Mouse (Mus musculus) thymus, postnatal 4 days (tissue): ENCODE data around the gene Tmem236.
"Not testable (repeated sequence)": the region's sequence is repeated elsewhere in the genome, so short reads cannot be mapped to it uniquely, and the experiment has no call there.

Source experiments
- DNase-seq: peaks from one replicate; pipeline ENCODE4 v3.0.0; 2021

Tmem236 gene

DNA sequence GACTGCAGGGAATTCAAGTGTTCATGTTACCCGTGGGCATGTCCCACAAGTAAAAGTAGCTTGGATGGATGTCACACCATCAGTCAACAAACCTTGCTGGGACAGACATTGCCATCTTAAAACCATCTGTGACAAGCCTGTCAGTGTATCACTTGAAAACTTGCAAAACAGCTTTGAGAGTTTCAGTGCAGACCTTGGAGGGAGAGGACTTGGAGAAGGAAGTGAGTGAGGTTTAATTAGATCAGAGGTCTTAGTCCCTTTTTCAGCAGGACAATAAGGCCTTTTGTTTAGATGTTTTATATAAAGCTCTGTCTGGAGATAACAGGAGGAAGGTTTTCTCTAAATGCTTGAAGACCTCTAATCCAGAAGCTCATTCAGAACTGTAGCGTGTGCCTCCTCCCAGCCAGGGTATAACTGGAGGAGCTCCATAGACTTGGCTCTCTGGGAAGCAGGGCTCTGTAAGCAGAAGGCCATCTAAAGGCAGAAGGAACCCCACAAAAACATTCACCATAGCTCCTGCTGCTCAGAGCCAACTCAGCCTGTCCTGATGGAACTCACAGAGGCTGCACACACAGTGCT lies 24.1 kb downstream of the Tmem236 start:
- DNase-seq = not testable (repeated sequence)

DNA sequence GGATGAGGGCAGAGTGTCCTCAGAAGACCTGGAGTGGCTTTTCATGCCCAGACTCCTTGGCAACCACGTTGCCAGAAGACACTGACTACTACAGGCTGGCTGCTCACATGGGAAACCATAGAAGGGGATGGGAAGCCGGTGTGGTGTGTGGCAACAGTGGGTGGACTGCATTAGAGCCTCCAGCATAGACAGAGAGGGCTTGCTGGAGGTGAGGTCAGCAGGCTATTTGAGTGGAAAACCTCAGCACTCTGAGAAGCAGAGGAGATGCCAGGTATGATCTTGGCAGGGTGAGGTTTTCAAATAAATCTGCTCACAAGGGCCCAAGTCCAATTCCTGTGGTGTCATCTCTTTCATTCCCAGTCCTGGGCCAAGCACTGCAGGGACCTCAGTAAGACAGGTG lies 25.3 kb downstream of the Tmem236 start:
- DNase-seq = no peak

DNA sequence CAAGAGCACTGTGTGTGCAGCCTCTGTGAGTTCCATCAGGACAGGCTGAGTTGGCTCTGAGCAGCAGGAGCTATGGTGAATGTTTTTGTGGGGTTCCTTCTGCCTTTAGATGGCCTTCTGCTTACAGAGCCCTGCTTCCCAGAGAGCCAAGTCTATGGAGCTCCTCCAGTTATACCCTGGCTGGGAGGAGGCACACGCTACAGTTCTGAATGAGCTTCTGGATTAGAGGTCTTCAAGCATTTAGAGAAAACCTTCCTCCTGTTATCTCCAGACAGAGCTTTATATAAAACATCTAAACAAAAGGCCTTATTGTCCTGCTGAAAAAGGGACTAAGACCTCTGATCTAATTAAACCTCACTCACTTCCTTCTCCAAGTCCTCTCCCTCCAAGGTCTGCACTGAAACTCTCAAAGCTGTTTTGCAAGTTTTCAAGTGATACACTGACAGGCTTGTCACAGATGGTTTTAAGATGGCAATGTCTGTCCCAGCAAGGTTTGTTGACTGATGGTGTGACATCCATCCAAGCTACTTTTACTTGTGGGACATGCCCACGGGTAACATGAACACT lies 26.6 kb downstream of the Tmem236 start:
- not testable (repeated sequence) for DNase-seq

DNA sequence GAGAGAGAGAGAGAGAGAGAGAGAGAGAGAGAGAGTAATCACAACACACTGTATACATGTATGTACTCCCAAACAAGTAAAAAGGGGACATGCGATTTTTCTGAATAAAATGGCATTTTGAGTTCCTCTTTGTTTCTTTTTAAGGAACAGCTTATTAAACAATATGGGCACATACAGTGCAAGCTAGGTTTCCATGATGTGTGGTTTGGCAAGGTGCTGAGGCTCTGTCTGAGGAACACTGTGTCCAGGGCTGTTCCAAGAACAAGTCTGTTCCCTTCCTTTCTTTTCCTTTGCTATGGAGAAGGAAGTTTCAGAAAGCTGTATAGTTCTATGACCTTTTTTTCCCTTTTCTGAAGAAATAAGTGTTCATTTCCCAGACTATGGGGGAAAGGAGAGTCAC lies 30.0 kb downstream of the Tmem236 start:
- no peak for DNase-seq

DNA sequence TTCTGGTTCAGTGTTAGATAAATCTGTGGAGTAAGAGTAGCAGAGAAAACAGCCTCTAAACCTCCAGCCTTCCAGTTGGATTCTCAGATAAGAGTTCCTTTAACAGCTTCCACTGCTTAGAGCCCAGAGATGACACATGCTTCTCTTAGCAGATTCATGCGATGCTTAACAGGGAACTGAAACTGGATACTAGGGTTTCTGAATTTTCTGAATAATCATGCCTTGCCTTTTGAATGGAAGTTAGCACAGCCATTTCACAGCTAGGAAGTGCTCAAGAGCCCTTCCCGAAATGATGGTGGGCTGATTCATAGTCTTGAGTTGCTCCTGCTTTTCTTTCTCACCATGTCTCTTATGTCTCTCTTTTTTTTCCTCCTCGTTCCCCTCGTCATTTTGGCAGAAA lies 32.5 kb downstream of the Tmem236 start:
- DNase-seq = no peak

DNA sequence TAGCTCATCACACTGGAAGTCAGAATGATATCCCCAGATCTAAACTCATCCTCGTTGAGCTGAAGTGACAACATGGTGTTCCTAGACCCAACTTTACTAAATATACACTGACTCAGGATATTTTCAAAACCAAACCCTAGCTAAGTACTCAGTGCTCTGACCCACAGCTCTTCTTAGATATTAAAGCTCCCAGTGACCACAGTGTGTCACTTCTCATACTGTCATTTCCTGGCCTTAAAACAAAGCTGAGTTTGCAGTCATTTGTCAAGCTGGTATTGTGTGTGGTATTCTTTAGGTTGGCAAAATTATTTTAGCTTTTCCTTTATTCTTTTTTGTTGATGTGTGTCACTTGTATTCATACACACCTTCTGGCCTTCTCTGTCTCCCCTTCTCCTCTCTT lies 36.4 kb downstream of the Tmem236 start:
- no peak for DNase-seq

DNA sequence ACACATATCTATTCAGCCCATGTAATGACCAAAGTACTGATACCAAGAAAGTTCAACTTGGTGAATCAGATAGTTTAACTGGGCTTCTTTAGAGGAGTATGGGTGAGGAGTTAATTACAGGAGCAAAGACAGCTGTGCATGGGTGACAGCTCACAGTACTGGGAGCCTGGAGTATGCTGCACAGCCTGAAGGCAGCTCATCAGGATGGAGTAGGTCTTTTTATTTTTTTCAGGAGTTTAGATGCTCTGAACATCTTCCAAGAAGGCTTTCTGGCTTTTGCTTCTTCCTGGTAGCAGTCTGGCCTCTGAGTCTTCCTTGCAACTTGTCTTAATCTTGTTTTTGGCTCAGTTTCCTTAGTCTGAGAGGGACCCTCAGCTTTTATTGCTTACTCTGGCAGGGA lies 37.3 kb downstream of the Tmem236 start:
- DNase-seq = no peak

DNA sequence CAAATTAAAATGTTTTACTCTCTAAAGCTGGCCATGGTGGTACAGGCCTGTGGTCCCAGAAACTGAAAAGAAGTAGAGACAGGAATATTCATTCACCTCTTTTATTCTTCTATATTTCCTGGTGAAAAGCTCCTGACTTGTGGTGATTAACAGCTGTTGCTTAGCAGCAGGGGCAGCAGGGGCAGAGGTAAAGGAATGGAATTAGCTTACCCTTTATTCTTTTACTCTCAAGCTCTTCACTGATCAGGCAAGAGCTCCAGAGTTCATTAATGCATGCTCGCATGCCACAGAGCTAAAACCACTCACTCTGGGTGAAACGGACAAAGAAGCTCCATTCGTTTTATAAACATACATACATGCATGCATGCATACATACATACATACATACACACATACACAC lies 40.4 kb downstream of the Tmem236 start:
- no peak for DNase-seq

DNA sequence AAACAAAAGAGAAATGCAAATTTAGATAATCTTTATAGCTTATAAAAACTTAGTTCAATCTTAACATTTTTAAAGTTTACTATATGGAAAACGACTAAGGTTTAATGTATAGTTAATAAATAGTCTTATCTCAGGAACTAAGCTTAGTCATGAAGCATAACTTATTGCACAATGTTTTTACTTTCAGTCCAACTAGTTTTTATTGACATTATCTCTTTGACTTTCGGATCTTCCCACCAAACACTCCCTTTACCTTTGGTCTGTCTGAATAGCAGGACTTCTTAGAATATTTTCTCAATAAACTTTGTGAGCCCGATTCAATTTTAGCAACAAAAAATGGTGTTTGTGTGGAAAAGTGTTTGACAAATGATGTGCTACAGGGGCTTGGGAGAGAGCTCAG lies 42.3 kb downstream of the Tmem236 start:
- DNase-seq = no peak

DNA sequence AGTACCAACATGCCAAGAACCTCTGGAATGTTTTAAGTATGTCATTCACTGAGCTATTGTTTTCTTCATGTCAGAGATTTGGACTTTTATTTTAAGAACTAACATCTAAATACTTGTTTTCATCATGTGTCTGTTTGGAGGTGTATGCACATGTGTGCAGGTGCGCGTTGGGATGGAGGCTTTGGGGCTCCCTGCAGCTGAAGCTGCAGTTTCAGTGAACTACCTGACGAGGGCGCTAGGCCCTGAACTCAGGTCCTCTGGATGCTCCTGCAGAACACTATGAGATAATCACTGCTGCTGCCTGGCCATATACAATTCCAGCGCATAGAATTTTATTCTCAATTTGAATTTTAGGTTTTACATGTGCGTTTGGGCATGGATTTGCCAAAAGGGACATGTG lies 43.8 kb downstream of the Tmem236 start:
- DNase-seq = peak; percentile 10

DNA sequence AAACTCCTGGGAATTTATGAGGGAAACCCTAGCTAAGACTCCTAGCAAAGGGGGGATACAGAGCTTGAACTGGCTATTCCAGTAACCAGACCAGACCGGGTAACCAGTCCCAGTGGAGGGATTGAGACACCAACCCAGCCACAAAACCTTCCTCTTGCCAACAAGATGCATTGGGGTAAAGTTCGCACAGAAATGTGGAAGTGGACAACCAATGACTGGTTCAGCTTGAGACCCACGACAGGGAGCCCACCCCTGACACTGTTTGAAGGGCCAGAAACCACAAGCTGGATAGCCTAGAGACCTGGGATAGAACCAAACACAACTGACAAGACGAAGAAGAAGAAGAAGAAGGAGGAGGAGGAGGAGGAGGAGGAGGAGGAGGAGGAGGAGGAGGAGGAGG lies 50.1 kb downstream of the Tmem236 start:
- DNase-seq = no peak

DNA sequence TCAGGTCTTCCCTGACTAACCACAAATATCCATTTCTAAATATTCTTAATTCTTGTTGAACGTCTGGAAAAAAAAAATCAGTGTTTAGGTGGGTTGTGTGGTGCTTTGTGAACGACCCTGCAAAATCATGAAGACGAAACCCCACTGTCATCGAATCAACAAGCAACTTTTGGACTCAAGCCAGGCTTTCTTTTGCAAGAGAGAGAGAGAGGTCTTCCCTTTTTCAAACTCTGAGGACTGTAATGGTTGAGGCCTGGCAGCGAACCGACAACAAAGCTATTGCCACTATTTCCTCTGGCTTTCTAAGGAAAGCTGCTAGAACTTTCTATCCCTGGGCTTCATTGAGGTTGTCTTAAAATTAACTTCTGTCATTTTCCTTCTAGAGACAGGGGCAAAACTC lies 54.2 kb downstream of the Tmem236 start:
- DNase-seq = no peak

DNA sequence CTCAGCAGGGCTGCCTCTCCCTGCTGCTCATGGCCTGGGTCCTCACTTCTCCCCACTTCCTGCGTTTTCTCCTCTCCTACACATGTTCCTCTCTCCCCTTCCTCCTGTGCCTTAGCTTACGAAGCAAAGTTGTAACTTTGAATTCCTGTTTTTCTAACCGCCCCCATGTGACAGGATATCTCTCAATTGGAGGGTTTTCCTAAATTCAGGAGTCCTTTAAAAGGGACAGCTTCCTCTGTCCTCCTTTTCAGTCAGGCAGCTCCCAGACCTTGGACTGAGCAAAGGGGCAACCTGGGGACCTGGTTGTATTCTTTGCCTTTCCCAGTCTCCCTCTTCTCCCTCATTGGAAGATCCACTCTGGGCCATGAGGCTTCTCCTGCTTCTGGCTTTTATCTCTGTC lies 54.8 kb downstream of the Tmem236 start, which contains the start of gene Mrc1:
TSS of gene Mrc1 (plus strand) at position 244 of the 400 bp plus-strand sequence.
- DNase-seq = peak; percentile 16

DNA sequence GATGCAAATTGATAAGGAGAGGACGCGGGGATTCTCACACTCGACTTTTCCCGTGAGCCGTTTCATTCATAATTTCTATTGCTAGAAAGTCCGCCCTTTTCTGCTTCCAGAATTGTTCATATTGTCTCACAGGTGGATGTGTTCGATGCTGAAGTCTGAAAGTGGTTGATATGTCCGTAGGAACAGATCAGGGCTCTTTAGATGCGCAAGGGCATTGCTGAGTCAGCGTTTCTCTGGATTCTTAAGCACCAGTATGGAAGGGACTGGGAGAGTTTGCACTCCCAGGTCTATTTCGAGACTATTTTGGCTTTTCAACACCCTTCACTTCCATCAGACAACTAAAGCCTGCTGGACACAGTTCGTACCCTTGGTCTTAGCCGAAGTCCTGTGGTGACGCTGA lies 55.7 kb downstream of the Tmem236 start:
- no peak for DNase-seq

DNA sequence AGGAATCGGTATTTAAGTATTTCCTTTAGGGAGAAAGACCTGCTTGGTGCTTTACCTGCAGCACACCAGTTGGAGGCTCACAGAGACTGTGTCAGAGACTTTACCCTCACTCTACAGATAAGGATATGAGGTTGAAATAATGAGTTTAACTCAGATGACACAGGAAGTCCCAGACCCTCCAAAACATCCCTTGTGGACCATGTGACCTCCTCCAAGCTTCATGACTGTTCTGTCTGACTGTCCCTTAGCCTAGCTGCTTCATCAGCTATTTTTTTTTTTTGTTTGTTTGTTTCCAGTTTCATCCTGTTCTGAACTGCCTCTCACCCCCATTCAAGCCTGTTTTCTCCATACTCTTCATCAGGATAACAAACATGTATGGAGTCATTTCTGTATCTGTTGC lies 58.6 kb downstream of the Tmem236 start:
- no peak for DNase-seq

DNA sequence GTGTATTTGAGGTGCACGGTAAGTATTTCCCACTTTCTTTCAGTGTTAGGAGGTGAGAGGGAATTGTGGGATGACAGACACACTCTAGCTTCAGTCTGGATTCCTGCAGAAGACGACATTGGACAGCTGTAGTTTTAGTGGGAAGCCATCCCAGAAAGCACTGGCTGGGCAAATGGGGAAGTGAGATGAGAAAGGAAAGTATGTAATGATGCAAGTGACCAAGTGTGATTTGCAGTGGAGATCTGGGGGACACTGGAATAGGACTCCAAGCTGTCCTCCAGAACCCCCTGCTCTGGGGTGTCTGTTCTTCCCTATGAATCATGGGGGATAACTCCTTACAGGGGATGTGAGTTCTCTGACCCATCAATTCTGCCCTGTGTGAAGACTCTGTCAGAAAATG lies 59.7 kb downstream of the Tmem236 start:
- no peak for DNase-seq

DNA sequence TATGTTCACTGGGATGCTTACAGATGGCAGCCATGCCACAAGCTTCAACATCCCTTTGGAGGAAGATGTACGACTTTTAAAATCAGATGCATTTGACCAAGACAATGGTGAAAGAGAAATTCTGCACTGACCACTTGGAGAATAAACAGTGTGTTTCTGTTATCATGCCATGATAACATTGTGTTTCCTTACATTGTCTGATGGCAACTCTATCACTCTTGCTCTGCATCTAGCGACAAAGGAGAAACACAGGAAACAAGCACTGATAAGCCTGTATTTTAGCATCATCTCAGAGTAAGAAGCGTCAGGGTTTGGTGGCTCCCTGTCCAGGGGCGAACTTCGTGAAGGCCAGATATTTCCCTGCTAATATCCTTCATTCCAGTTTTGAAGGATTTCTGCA lies 61.0 kb downstream of the Tmem236 start:
- no peak for DNase-seq

DNA sequence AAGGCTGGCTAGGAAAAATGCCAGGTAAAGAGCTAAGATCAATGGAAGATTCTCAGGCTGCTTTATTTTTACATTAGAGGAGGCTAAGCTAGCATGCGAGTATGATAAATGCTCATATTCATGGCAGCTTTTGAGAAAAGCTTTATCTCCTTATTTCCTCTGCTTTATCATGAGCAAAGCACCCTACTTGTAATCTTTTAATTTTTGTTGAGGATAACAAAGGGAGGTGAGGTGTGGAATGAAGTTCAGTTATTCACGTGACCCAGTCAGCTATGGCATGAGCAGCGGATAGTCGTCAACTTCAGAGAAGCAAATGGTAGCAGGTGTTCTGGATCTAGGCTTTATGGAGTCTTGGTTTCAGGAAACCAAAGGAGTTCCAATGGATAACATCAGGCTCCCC lies 62.6 kb downstream of the Tmem236 start:
- no peak for DNase-seq

DNA sequence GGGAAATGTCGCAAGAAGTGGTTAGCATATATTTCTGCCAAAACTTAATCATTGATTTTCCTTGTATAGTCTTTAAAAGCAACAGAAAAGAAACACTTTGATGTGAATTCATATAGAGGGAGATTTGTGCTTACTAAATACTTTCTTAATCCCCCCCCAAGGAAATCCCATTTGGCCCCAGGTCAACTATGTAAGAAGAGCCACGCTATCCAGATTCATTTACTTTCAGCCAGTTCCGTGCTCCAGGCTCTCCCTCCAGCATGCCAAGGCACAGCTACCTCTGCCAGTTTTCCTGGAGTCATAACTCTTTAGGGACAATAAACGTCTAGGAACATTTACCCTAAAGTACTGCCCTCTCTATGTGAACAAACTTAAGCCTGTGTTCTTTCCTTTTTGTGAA lies 63.4 kb downstream of the Tmem236 start:
- DNase-seq = no peak

DNA sequence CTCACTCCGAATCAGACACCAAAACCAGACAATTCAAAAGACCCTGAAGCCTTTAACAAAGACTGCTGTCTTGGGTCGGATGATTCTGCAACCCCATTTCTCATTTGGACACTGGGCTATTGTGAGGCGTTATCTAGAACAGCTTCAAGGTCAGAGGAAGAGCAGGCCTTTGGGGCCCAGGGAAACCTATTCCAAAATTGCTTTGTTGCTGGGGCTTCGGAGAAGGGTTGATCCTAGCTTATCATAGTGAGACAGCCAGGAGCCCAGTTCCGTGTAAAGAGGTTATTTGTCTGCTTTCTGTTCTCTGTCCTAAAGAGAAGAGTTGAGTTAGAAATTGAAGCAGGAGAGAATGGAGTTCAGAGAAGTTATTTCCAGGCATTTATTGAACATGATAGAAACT lies 64.8 kb downstream of the Tmem236 start:
- DNase-seq = no peak

DNA sequence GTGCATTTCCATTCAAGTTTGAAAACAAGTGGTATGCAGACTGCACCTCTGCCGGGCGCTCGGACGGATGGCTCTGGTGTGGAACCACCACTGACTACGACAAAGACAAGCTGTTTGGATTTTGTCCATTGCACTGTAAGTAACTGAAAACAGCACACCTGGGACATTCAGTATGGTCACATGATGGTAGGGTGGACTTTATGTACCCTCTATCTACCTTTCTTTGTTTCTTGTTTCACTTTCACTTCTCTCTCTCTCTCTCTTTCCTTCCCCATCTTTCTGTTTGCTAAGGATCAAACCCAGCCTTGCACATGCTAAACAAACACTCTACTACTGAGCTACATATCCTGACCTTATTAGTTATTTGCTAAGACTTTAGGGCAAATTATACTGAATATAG lies 69.8 kb downstream of the Tmem236 start:
- DNase-seq = no peak

DNA sequence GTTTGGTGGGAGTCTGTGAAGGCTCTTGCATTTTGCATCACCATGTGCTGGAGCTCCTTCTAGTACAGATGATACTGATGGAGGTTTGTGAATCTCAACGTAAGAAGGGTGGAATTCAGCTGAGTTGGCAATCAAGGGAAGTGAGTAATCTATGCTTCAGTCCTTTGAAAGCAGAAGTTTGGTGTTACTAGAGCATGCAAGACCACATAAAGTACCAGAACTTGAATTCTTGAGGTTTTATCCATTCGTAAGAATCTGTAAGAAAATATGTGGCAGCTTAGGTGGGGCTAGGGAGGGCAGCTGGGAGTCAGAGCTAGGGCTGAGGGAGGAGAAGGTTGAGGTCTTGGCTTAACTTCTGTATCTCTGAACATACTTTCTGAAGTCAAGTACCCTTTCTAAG lies 70.3 kb downstream of the Tmem236 start:
- DNase-seq = no peak

DNA sequence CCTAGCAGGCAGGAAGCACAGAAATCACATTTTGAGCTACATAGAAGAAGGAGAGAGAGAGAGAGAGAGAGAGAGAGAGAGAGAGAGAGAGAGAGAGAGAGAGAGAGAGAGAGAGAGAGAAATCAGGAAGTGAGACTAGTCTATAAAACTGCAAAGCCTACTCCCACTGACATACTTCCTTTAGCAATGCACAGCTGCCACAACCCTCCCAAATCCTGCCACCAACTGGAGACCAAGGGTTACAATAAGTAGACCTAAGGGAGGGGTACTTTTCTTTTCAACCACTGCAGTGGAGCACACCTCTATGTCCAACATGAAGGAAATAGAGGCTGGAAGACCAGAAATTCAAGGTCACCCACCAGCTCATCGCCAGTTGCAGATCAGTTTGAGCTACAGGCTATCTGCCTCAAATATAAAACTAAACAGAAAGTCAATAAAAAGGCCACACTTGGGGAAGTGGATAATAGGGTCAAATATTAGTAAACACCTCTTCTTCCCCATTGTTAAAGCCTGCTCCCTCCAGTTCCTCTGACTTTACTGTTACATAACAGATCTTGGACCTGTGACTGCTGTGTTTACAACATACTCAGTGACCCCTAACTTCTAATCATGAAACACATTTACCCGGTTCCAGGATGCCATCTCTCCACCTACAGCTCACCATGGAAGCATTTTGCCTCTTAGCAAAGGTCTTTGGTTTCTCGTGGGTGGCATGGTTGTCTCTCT lies 75.7 kb downstream of the Tmem236 start:
- DNase-seq = peak; percentile 28

DNA sequence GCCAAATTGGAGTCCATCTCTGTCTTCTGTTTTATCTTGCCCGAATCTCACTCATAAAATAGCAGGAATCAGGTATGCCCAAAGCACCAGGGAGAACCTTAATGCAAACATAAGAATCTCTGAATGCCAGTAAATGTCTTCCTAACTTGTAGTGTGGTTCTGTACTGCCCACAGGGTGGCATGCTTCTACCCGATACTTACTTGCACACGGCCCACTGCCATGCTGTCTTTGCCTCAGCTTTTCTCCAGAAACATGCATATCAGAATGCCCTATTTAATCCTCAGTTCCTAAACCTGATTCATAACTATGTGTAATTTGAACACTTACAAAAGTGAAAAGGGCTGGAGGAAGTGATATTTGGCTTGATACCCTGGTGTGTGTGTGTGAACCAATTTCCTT lies 77.6 kb downstream of the Tmem236 start:
- no peak for DNase-seq

DNA sequence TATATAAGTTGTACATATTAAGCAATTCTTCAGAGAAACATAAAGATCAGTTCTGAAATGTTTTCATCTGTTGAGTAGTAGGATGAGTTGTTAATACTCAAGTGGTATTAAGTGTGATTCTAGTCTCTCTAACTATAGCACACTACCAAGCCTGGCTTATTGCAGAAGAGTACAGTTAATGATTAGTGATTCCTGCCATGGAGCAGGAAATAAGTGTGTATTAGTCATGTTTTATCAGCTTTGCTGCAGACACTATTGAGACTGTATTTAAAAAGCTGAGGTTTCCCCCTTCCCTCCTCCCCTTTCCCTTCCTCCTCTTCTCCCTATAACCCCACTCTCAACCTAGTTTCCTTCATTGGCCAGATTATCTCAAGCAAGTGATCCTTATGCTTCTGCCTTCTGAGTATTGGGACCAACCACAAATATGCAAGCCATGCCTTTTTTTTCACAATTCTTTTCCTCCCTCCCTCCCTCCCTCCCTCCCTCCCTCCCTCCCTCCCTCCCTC lies 84.1 kb downstream of the Tmem236 start:
- DNase-seq = no peak
